Mouse (Mus musculus) ES-E14 (cell line): ENCODE results near the gene Sfxn2. TPM values are rescaled to one million over a fixed set of nuclear protein-coding genes. Genes with fewer than 3 reads are reported as not detected.

Experiments
- DNase-seq: peaks from one replicate; pipeline ENCODE4 v3.0.0-alpha.2; 2013; ENCODE audit warnings: low read depth, low spot score
- H3K27ac ChIP-seq: 2 replicates; pipeline ENCODE4 v1.5.1; 2012; ENCODE audit warnings: low read depth, mild to moderate bottlenecking, low read length, moderate library complexity, mixed read lengths; ENCODE audit not compliant: poor library complexity, insufficient read depth, severe bottlenecking
- H3K36me3 ChIP-seq: 2 replicates; pipeline ENCODE4 v1.6.1; 2012; ENCODE audit warnings: mild to moderate bottlenecking, low read length, moderate library complexity, mixed read lengths; ENCODE audit not compliant: control insufficient read depth, poor library complexity, insufficient read depth, severe bottlenecking
- H3K4me1 ChIP-seq, 2 experiments: fragments of 150-350 bp in 1 of 2; sonication (generic) in 1 of 2; 2 replicates each; pipeline ENCODE4 v1.6.1; 2012; ENCODE audit warnings: low read length in 2 of 2, mild to moderate bottlenecking in 1 of 2, mixed read lengths in 1 of 2; ENCODE audit not compliant: control insufficient read depth in 2 of 2, insufficient read depth in 2 of 2, poor library complexity in 1 of 2
- H3K4me3 ChIP-seq, 2 experiments: fragments of 150-350 bp in 1 of 2; sonication (generic) in 1 of 2; 2 replicates each; pipeline ENCODE4 v1.5.1; 2012; ENCODE audit warnings: low read length in 2 of 2, low read depth in 1 of 2, mild to moderate bottlenecking in 1 of 2, mixed read lengths in 1 of 2; ENCODE audit not compliant: insufficient read depth in 1 of 2, poor library complexity in 1 of 2, severe bottlenecking in 1 of 2
- H3K9ac ChIP-seq: 2 replicates; pipeline ENCODE4 v1.6.1; 2012; ENCODE audit warnings: low read depth, mild to moderate bottlenecking, low read length, mixed read lengths; ENCODE audit not compliant: poor library complexity, insufficient read depth, severe bottlenecking
- H3K9me3 ChIP-seq: fragments of 150-350 bp; sonication (generic); 2 replicates; pipeline ENCODE4 v1.6.1; 2012; ENCODE audit warnings: low read depth, mild to moderate bottlenecking, low read length; ENCODE audit not compliant: control insufficient read depth, insufficient read depth
- CHD2 ChIP-seq: IDR thresholded peaks from 2 replicates; pipeline ENCODE4 v1.6.1; 2014; ENCODE audit warnings: mild to moderate bottlenecking, low read depth, low read length, inconsistent platforms
- HCFC1 ChIP-seq: IDR thresholded peaks from 2 replicates; pipeline ENCODE4 v1.6.1; 2012; ENCODE audit warnings: low read length, inconsistent platforms, borderline replicate concordance; ENCODE audit not compliant: insufficient read depth
- MAFK ChIP-seq: IDR thresholded peaks from 2 replicates; pipeline ENCODE4 v1.6.1; 2014; ENCODE audit warnings: mild to moderate bottlenecking, low read depth, low read length, inconsistent platforms; ENCODE audit not compliant: insufficient read depth
- ZC3H11A ChIP-seq: IDR thresholded peaks from 2 replicates; pipeline ENCODE4 v1.6.1; 2012; ENCODE audit warnings: low read depth, mild to moderate bottlenecking, inconsistent platforms, low read length, borderline replicate concordance
- ZNF384 ChIP-seq: IDR thresholded peaks from 2 replicates; pipeline ENCODE4 v1.6.1; 2012; ENCODE audit warnings: low read depth, low read length, inconsistent platforms
- in situ Hi-C, 2 experiments: fragments of 600-800 bp; cut with MboI; formaldehyde crosslinking; loops; one replicate each; pipeline ENCODE4 v1.15.1; 2025; ENCODE audit warnings: low sequenced_read_pairs in 2 of 2, inconsistent platforms in 1 of 2; ENCODE audit not compliant: unreplicated experiment in 2 of 2
- total RNA-seq: library from RNA; depleted of rRNA; stranded (reverse); fragments of 300-350 nt; gene quantifications from 2 replicates; pipeline ENCODE4 v1.2.3, GENCODE M21; 2012

The Sfxn2 gene
- total RNA-seq, 1 experiment, result 11.4 TPM

- TF ChIP-seq HCFC1 (no peak), ZC3H11A (no peak), MAFK (no peak), CHD2 (no peak), ZNF384 (no peak)
- Histone ChIP-seq H3K4me1 (peaks cover 9 to 45% of the 10 kb centered on the region in 2 experiments), H3K9me3 (no peaks in the 10 kb centered on the region), H3K4me3 (no peak overlapping the region), H3K27ac (no peak overlapping the region), H3K9ac (no peak overlapping the region), H3K36me3 (no peaks in the 10 kb centered on the region)
- DNase-seq, result no peak
- in situ Hi-C loops, result no loop called here
Measured at GRCm38 (mm10) chr19:46621236-46622183, 48.3 kb downstream of the Sfxn2 start.

- Histone ChIP-seq H3K9ac (no peak overlapping the region), H3K36me3 (no peaks in the 10 kb centered on the region), H3K4me3 (no peak overlapping the region), H3K27ac (no peak overlapping the region), H3K9me3 (no peaks in the 10 kb centered on the region), H3K4me1 (peaks cover 6 to 36% of the 10 kb centered on the region in 2 experiments)
- TF ChIP-seq HCFC1 (no peak), MAFK (no peak), CHD2 (no peak), ZC3H11A (no peak), ZNF384 (no peak)
- in situ Hi-C loops, result no loop called here
- DNase-seq, result no peak
Measured at GRCm38 (mm10) chr19:46622659-46623193, 49.6 kb downstream of the Sfxn2 start.

GRCm38 (mm10) chr19:46623194-46623667 lies 50.1 kb downstream of the Sfxn2 start:
- no peak overlapping the region for H3K27ac ChIP-seq
- TF ChIP-seq HCFC1, result no peak
- TF ChIP-seq ZC3H11A, result no peak
- TF ChIP-seq CHD2, result no peak
- no peak for TF ChIP-seq MAFK
- no peak for TF ChIP-seq ZNF384
- no peak overlapping the region for H3K9ac ChIP-seq
- no peaks in the 10 kb centered on the region for H3K36me3 ChIP-seq
- in situ Hi-C loops, result no loop called here
- 0 out of 4 replicates have a peak overlapping the region, but pooled peaks of 1 of the 2 experiments have one; percentile 20 for H3K4me3 ChIP-seq
- no peaks in the 10 kb centered on the region for H3K9me3 ChIP-seq
- H3K4me1 ChIP-seq, result peaks cover 6 to 39% of the 10 kb centered on the region in 2 experiments
- DNase-seq, result no peak

GRCm38 (mm10) chr19:46623790-46624772 lies 50.9 kb downstream of the Sfxn2 start:
- TF ChIP-seq HCFC1, result no peak
- no peak for TF ChIP-seq ZC3H11A
- TF ChIP-seq MAFK, result no peak
- no peak for TF ChIP-seq ZNF384
- no peak for TF ChIP-seq CHD2
- H3K4me1 ChIP-seq, result peaks cover 6 to 39% of the 10 kb centered on the region in 2 experiments
- in situ Hi-C loops, result no loop called here

More at GRCm38 (mm10) chr19:46623790-46624772, 50.9 kb downstream of the Sfxn2 start:
- Histone ChIP-seq H3K9me3 (no peaks in the 10 kb centered on the region), H3K4me3 (no peak overlapping the region), H3K27ac (no peak overlapping the region), H3K36me3 (no peaks in the 10 kb centered on the region), H3K9ac (no peak overlapping the region)
- DNase-seq, result no peak
